Mouse (Mus musculus): ENCODE measurements around the gene Synrg.

Synrg gene

GRCm38 (mm10) chr11:83991701-83992100, 27.5 kb downstream of the Synrg start:
- no peak for DNase-seq

- no peak for DNase-seq
Observed at GRCm38 (mm10) chr11:83993428-83993827, 29.2 kb downstream of the Synrg start.

- DNase-seq: no peak
Observed at GRCm38 (mm10) chr11:83994481-83994880, 30.3 kb downstream of the Synrg start.

- no peak for DNase-seq
Observed at GRCm38 (mm10) chr11:83995535-83995950, 31.3 kb downstream of the Synrg start.

- DNase-seq: no peak
Observed at GRCm38 (mm10) chr11:83997171-83997868, 33.1 kb downstream of the Synrg start.

- no peak for DNase-seq
Observed at GRCm38 (mm10) chr11:83998993-83999392, 34.8 kb downstream of the Synrg start.

- no peak for DNase-seq
Observed at GRCm38 (mm10) chr11:83999411-83999915, 35.2 kb downstream of the Synrg start.

- no peak for DNase-seq
Observed at GRCm38 (mm10) chr11:84001257-84001656, 37.0 kb downstream of the Synrg start.

- DNase-seq: no peak
Observed at GRCm38 (mm10) chr11:84003986-84004385, 39.8 kb downstream of the Synrg start.

GRCm38 (mm10) chr11:84009001-84009400, 44.8 kb downstream of the Synrg start:
- no peak for DNase-seq

GRCm38 (mm10) chr11:84010411-84010810, 46.2 kb downstream of the Synrg start:
- DNase-seq: no peak

- peak; percentile 17 for DNase-seq
Observed at GRCm38 (mm10) chr11:84011050-84011449, 46.8 kb downstream of the Synrg start.

- no peak for DNase-seq
Observed at GRCm38 (mm10) chr11:84011576-84011975, 47.3 kb downstream of the Synrg start.

- DNase-seq: peak; percentile 24
Observed at GRCm38 (mm10) chr11:84013105-84013504, 48.9 kb downstream of the Synrg start.

- no peak for DNase-seq
Observed at GRCm38 (mm10) chr11:84016147-84016809, 52.0 kb downstream of the Synrg start.

GRCm38 (mm10) chr11:84016810-84017508, 52.7 kb downstream of the Synrg start:
- DNase-seq: no peak

- DNase-seq: no peak
Observed at GRCm38 (mm10) chr11:84027231-84027630, 63.0 kb downstream of the Synrg start.

- no peak for DNase-seq
Observed at GRCm38 (mm10) chr11:84028271-84029028, 64.2 kb downstream of the Synrg start.

GRCm38 (mm10) chr11:84031971-84032370, 67.7 kb downstream of the Synrg start:
- DNase-seq: peak; percentile 40

GRCm38 (mm10) chr11:84032559-84032958, 68.3 kb downstream of the Synrg start:
- DNase-seq: no peak

- no peak for DNase-seq
Observed at GRCm38 (mm10) chr11:84033671-84034070, 69.4 kb downstream of the Synrg start.

- no peak for DNase-seq
Observed at GRCm38 (mm10) chr11:84040621-84041020, 76.4 kb downstream of the Synrg start.
